Mouse (Mus musculus) kidney, adult 2 months (tissue): ENCODE data around the gene Gm44596. TPM values are rescaled to one million over a fixed set of nuclear protein-coding genes. Genes with fewer than 3 reads are reported as not detected.

Experiments used
- DNase-seq: peaks from one replicate; pipeline ENCODE4 v3.0.0; 2021
- H3K27ac ChIP-seq: fragments of 200-500 bp; 2 replicates; pipeline ENCODE4 v1.5.1; 2012; ENCODE audit warnings: low read depth, low read length, control low read depth, inconsistent platforms; ENCODE audit not compliant: insufficient read depth
- H3K27me3 ChIP-seq: fragments of 200-500 bp; replicated peaks from 2 replicates; pipeline ENCODE4 v1.6.1; 2012; ENCODE audit warnings: mild to moderate bottlenecking, moderate library complexity, low read length, inconsistent platforms; ENCODE audit not compliant: control insufficient read depth, insufficient read depth
- H3K36me3 ChIP-seq: fragments of 200-500 bp; 2 replicates; pipeline ENCODE4 v1.6.1; 2012; ENCODE audit warnings: mild to moderate bottlenecking, moderate library complexity, low read length, inconsistent platforms; ENCODE audit not compliant: control insufficient read depth, insufficient read depth
- H3K4me1 ChIP-seq: fragments of 200-500 bp; 2 replicates; pipeline ENCODE4 v1.6.1; 2011; ENCODE audit warnings: low read length; ENCODE audit not compliant: control insufficient read depth, insufficient read depth
- H3K4me3 ChIP-seq: fragments of 200-500 bp; 2 replicates; pipeline ENCODE4 v1.5.1; 2011; ENCODE audit warnings: mild to moderate bottlenecking, low read depth, low read length, control low read depth; ENCODE audit not compliant: insufficient read depth
- CTCF ChIP-seq: fragments of 200-500 bp; conservative IDR thresholded peaks from 2 replicates; pipeline ENCODE4 v1.5.1; 2011; ENCODE audit warnings: low read depth, mild to moderate bottlenecking, control low read depth, low read length, moderate library complexity, mixed read lengths; ENCODE audit not compliant: insufficient read depth, insufficient read length
- POLR2A ChIP-seq: fragments of 200-500 bp; IDR thresholded peaks from one replicate; pipeline ENCODE4 v1.6.1; 2011; ENCODE audit warnings: low read depth, low read length, control low read depth
- WGBS: fragments of 180-500 bp; shearing (Covaris S2); methylation state at CpG from one replicate; pipeline ENCODE4 v1.1.7; 2018; 5-methylcytosine and 5-hydroxymethylcytosine counted together
- polyA plus RNA-seq: library from polyadenylated mRNA; depleted of rRNA; stranded (reverse); fragments of >200 nt; gene quantifications from 2 replicates; pipeline ENCODE4 v1.2.3, GENCODE M21; 2012

Gm44596 gene
- polyA plus RNA-seq, 1 experiment: not detected

- peaks cover 6% of the 10 kb centered on the region; the same call in 1 of the 2 replicates for H3K4me1 ChIP-seq
- H3K36me3 ChIP-seq: no peaks in the 10 kb centered on the region
- H3K4me3 ChIP-seq: no peak overlapping the region
- peak overlapping the region; percentile 7; the same call in 1 of the 2 replicates for H3K27ac ChIP-seq
- WGBS: 60% methylated on average over 2 of the region's 2 CpGs
- no peak for DNase-seq
- TF ChIP-seq POLR2A: no peak
- no peak for TF ChIP-seq CTCF
- H3K27me3 ChIP-seq: no peaks in the 10 kb centered on the region
Observed at GRCm38 (mm10) chr6:128421036-128421435, 45.7 kb downstream of the Gm44596 start.

GRCm38 (mm10) chr6:128421480-128421879 lies 46.2 kb downstream of the Gm44596 start:
- Histone ChIP-seq H3K4me1 (peaks cover 6% of the 10 kb centered on the region; the same call in 1 of the 2 replicates), H3K27ac (peak overlapping the region; percentile 20; the same call in 1 of the 2 replicates), H3K27me3 (no peaks in the 10 kb centered on the region), H3K36me3 (no peaks in the 10 kb centered on the region), H3K4me3 (no peak overlapping the region)
- DNase-seq: no peak
- 76% methylated on average over 3 of the region's 3 CpGs for WGBS
- TF ChIP-seq POLR2A (no peak), CTCF (no peak)

GRCm38 (mm10) chr6:128423496-128424268 lies 48.4 kb downstream of the Gm44596 start:
- DNase-seq: no peak
- H3K27me3 ChIP-seq: no peaks in the 10 kb centered on the region
- WGBS: 39% methylated on average over 15 of the region's 16 CpGs
- H3K27ac ChIP-seq: no peak overlapping the region
- no peaks in the 10 kb centered on the region for H3K36me3 ChIP-seq
- TF ChIP-seq CTCF: no peak
- no peak for TF ChIP-seq POLR2A
- H3K4me3 ChIP-seq: peak overlapping the region; percentile 94
- H3K4me1 ChIP-seq: peaks cover 8% of the 10 kb centered on the region; the same call in 1 of the 2 replicates

GRCm38 (mm10) chr6:128424269-128425019 lies 49.1 kb downstream of the Gm44596 start, which contains the start of gene Itfg2:
Gene Itfg2, minus strand, starts transcription at chr6:128424931.
- peaks cover 8% of the 10 kb centered on the region; the same call in 1 of the 2 replicates for H3K4me1 ChIP-seq
- DNase-seq: peak; percentile 98
- no peaks in the 10 kb centered on the region for H3K27me3 ChIP-seq
- peak within 1 kb of the TSS; percentile 100 for H3K27ac ChIP-seq
- peak within 1 kb of the TSS; percentile 94 for H3K4me3 ChIP-seq
- under 1% methylated on average over 42 of the region's 42 CpGs for WGBS
- peak; percentile 90 for TF ChIP-seq POLR2A
- TF ChIP-seq CTCF: no peak
- no peaks in the 10 kb centered on the region for H3K36me3 ChIP-seq

GRCm38 (mm10) chr6:128425046-128425445 lies 49.7 kb downstream of the Gm44596 start:
- 22% methylated on average over 9 of the region's 9 CpGs for WGBS
- Histone ChIP-seq H3K4me3 (peak overlapping the region; percentile 94), H3K27ac (peak overlapping the region; percentile 100), H3K27me3 (no peaks in the 10 kb centered on the region), H3K36me3 (no peaks in the 10 kb centered on the region; the same call in 1 of the 2 replicates), H3K4me1 (peaks cover 8% of the 10 kb centered on the region; the same call in 1 of the 2 replicates)
- no peak for TF ChIP-seq CTCF
- no peak for DNase-seq

- Histone ChIP-seq H3K4me1 (peaks cover 8% of the 10 kb centered on the region; the same call in 1 of the 2 replicates), H3K4me3 (no peak overlapping the region), H3K36me3 (peaks cover 5% of the 10 kb centered on the region; the same call in 1 of the 2 replicates), H3K27me3 (no peaks in the 10 kb centered on the region), H3K27ac (no peak overlapping the region)
- WGBS: 92% methylated on average over 5 of the region's 5 CpGs
- no peak for TF ChIP-seq CTCF
- TF ChIP-seq POLR2A: no peak
- no peak for DNase-seq
Observed at GRCm38 (mm10) chr6:128427571-128427970, 52.3 kb downstream of the Gm44596 start.
